Mouse (Mus musculus) cerebellum, adult 11-12 months (tissue): ENCODE results near the gene Ap1b1.

Experiments
- DNase-seq: peaks from one replicate; pipeline ENCODE4 v3.0.0; 2022

The Ap1b1 gene

GRCm38 (mm10) chr11:5037146-5037854 lies 50.7 kb downstream of the Ap1b1 start:
- DNase-seq: peak; percentile 85

DNA sequence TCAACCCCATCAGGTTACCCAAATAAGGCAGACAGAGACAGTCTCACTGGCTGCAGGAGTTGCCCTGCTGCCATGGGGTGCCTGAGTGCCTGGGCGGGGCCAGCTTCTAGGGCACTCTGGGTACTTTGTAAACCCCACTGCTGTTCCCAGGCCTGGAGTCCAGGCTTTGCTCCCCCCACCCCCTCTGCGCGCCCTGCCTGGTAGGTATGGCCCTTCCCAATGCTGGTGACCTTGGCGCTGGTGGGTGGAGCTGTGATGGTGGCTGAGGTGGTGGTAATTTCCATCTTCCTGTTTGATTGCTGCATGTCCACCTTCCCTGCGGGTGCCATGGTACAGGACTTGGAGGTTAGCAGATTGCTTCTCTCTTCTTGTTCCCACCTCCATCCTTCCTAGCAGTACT lies 54.0 kb downstream of the Ap1b1 start:
- DNase-seq: no peak

DNA sequence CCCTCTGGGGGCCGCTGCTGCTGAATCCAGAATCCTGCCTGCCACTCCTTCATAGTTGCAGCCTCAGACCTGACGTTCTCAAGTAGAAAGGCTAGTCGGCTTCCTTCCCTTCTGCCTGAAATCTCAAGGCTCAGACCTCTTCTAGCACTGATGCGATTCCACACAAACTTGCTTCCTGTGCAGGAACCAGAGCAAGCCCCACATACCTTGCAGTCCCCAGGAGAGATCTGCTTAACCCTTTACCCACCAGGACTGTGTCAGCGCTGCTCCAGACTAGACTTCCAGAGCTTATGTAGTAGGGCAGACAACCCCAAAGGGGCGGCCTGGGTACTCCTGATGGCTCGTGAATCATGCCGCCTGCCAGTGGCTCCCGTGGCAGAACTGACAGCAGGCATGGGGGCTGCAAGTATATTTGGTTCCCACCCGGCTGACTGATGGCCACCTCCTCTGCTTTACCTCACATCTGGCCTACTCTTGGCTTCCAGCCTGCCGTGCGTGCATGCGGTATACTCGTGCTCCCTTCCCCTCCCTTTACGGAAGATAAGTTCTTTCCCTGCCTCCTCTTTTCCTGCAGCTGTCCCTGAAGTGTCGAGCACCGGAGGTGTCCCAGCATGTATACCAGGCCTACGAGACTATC lies 54.6 kb downstream of the Ap1b1 start:
- DNase-seq: no peak

- DNase-seq: peak; percentile 63
These were observed 56.2 kb downstream of the Ap1b1 start for GRCm38 (mm10) chr11:5042645-5043381.

- DNase-seq: no peak
These were observed 59.8 kb downstream of the Ap1b1 start for GRCm38 (mm10) chr11:5046321-5046926.

GRCm38 (mm10) chr11:5051629-5052028 lies 65.0 kb downstream of the Ap1b1 start:
- DNase-seq: no peak

GRCm38 (mm10) chr11:5052200-5052854 lies 65.7 kb downstream of the Ap1b1 start:
- no peak for DNase-seq

DNA sequence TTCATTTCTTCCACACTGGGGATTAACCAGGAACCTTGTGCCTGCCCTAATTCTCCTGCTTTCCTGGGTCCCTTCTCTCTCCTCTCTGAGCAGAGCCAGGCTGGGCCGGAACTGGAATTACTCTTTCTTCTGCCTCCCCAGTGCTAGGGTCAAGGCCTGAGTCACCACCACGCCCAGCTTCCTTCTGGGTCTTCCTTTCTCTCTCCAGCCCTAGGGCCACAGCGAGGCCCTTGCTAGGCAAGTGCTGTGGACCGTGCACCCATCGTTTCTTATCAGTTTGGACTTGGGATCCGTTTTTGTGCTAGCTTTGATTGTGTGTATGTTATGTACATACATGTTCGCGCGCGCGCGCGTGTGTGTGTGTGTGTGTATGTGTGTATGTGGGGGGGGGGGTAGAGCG lies 67.5 kb downstream of the Ap1b1 start:
- DNase-seq: no peak

GRCm38 (mm10) chr11:5054874-5055273 lies 68.2 kb downstream of the Ap1b1 start:
- no peak for DNase-seq

- no peak for DNase-seq
These were observed 69.6 kb downstream of the Ap1b1 start for GRCm38 (mm10) chr11:5055945-5056938.

DNA sequence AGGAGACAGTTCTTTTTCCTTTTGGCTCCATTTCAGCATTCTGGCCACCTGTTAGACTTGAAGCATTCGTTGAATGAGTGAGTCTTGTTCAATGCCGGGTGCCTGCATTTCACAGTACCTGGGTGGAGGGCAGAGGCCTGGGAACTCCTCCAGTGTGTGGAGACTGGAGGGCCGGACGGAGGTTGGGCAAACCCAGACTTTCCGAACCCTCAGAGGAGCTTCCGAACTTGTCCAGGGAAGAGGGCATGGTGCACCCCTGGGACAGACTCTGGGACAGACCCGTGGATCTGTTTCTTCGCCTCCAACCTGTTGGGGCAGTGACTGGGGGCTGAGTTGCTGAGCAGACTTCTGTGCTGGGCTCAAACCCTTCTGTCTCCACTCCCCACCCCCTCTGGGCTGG lies 70.4 kb downstream of the Ap1b1 start:
- no peak for DNase-seq

- DNase-seq: no peak
These were observed 70.9 kb downstream of the Ap1b1 start for GRCm38 (mm10) chr11:5057541-5057855.

- DNase-seq: no peak
These were observed 71.4 kb downstream of the Ap1b1 start, which contains the start of gene Rasl10a for GRCm38 (mm10) chr11:5057856-5058641. Gene Rasl10a, plus strand, starts transcription at chr11:5058128.

DNA sequence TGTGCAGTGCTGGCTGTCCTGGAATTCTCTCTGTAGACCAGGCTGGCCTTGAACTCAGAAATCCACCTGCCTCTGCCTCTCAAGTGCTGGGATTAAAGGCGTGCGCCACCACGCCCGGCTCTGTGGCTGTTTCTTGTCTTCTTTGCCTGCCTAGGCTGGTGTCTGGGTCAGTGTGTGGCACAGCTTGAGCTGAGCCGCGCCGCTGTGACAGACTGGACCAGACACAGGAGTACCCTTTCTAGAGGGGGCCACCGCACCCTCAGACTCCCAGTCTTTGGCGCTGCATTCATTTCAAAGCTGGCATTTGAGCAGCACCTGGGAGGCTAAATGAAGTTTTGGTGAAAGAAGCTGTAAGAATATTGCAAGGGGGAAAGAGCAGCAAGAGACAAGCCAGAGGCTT lies 72.2 kb downstream of the Ap1b1 start:
- no peak for DNase-seq

- no peak for DNase-seq
These were observed 72.6 kb downstream of the Ap1b1 start for GRCm38 (mm10) chr11:5059230-5059629.

- no peak for DNase-seq
These were observed 73.1 kb downstream of the Ap1b1 start for GRCm38 (mm10) chr11:5059704-5060156.

DNA sequence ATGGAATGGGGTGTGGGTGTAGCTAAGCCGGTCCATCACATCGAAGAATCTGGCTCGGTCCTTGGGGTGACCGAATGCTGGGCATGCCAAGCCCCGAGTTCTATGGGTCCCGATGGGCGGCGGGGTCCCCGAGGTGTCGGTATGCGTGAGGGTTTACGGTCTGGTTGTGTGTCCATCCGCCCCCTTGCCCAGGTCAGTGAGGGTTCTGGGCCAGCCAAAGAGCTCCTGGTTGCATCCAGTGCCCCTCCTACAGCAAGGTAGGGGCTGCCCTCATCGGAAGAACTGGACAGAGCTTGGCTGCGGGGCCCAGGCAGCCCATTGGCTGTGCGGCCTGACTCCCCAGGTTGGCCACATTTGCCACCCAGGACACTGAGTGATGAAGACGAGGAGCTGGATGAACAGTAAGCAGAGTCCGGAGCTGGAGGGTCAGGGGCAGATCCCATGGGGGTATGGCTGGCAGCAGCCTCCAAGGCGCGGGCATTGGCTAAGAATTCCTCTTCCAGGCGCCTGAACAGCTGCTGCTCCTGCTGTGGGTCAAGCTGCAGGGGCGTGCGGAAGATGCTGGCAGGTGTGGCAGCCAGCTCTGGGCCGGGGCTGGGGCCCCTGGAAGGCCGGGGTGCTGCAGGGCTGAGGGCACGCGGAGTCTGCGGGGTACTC lies 74.3 kb downstream of the Ap1b1 start:
- DNase-seq: no peak

GRCm38 (mm10) chr11:5061413-5062139 lies 75.0 kb downstream of the Ap1b1 start:
- DNase-seq: peak; percentile 75

GRCm38 (mm10) chr11:5062326-5062725 lies 75.7 kb downstream of the Ap1b1 start:
- DNase-seq: no peak
